Mouse (Mus musculus): Measurements from ENCODE around the gene Ankfy1. TPM values are rescaled to one million over a fixed set of nuclear protein-coding genes. Genes with fewer than 3 reads are reported as not detected.
"Not testable (repeated sequence)": the region's sequence is repeated elsewhere in the genome, so short reads cannot be mapped to it uniquely, and the experiment has no call there.

Gene Ankfy1
- polyA plus RNA-seq, 1 experiment from 2014 or later, result 29.2 TPM

- Histone ChIP-seq H3K4me3 (ENCODE audit: low read depth, low read length) (no peak overlapping the region), H3K27me3 (replicated peaks; ENCODE audit: control insufficient read depth, insufficient read depth, low read length) (no peaks in the 10 kb centered on the region), H3K4me2 (ENCODE audit: low read depth, low read length) (no peak overlapping the region), H3K9me3 (ENCODE audit: control insufficient read depth, low read length) (no peaks in the 10 kb centered on the region), H3K9ac (ENCODE audit: low read depth, low read length) (no peak overlapping the region), H3K36me3 (ENCODE audit: control insufficient read depth, insufficient read depth, low read length) (peaks cover 90% of the 10 kb centered on the region), H3K4me1 (ENCODE audit: control insufficient read depth, insufficient read depth, low read length) (no peaks in the 10 kb centered on the region), H3K27ac (replicated peaks; ENCODE audit: low read depth, low read length) (no peak overlapping the region)
- DNase-seq (ENCODE audit: low spot score) (no peak), ATAC-seq (ENCODE audit: low read depth) (no peak)
- 79% methylated on average over 1 of the region's 1 CpGs for WGBS
Observed at GRCm38 (mm10) chr11:72760781-72761180, 71.0 kb downstream of the Ankfy1 start.

DNA sequence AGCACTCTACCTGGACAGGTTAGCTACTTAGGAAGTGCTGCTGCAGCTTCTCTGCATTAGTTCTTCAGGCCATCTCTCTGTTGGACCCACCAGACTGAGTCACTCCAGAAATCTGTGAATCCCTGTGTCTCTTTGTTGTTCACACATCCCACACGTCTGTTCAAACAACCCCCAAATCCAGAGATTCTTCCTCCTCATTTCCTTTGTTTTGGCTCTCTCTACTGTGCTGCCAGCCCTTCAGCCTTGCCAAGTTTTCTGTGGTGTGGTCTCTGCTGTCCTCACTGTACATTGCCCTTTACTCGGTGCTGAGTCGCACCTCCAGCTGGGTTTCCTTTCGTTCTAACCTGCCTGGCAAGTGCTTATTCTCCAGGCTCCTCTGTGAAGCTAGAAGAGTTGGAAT lies 74.5 kb downstream of the Ankfy1 start:
- Histone ChIP-seq H3K9me3 (ENCODE audit: control insufficient read depth, low read length) (no peaks in the 10 kb centered on the region), H3K36me3 (ENCODE audit: control insufficient read depth, insufficient read depth, low read length) (peaks cover 77% of the 10 kb centered on the region), H3K27ac (replicated peaks; ENCODE audit: low read depth, low read length) (no peak overlapping the region), H3K9ac (ENCODE audit: low read depth, low read length) (no peak overlapping the region), H3K4me2 (ENCODE audit: low read depth, low read length) (no peak overlapping the region), H3K4me3 (ENCODE audit: low read depth, low read length) (no peak overlapping the region), H3K27me3 (replicated peaks; ENCODE audit: control insufficient read depth, insufficient read depth, low read length) (no peaks in the 10 kb centered on the region), H3K4me1 (ENCODE audit: control insufficient read depth, insufficient read depth, low read length) (no peaks in the 10 kb centered on the region)
- ATAC-seq (ENCODE audit: low read depth) (no peak), DNase-seq (ENCODE audit: low spot score) (no peak)
- WGBS, result 87% methylated on average over 4 of the region's 4 CpGs

DNA sequence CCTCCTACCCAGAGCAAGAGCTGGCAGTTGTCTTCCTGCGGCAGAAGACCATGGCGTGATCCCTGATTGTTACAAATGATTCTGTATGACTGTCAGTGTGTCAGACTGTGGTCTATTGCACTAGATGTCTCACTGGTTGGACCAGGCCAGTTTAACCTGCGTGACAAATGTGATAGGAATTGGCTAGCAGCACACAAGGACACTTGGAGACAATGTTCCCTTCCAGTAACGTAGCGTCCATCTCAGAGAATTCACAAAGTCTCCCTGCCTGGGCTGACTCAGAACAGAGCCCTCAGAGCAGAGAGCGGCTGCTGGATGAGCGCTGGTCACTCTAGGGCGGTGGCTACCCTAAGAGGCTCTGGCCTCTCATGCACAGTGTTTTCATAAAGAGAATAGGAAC lies 77.9 kb downstream of the Ankfy1 start:
- H3K9ac ChIP-seq (ENCODE audit: low read depth, low read length), result no peak overlapping the region
- H3K27me3 ChIP-seq (replicated peaks; ENCODE audit: control insufficient read depth, insufficient read depth, low read length), result no peaks in the 10 kb centered on the region
- H3K9me3 ChIP-seq (ENCODE audit: control insufficient read depth, low read length), result no peaks in the 10 kb centered on the region
- H3K4me2 ChIP-seq (ENCODE audit: low read depth, low read length), result no peak overlapping the region
- peaks cover 46% of the 10 kb centered on the region for H3K36me3 ChIP-seq (ENCODE audit: control insufficient read depth, insufficient read depth, low read length)
- ATAC-seq (ENCODE audit: low read depth) (no peak), DNase-seq (ENCODE audit: low spot score) (no peak)
- H3K4me3 ChIP-seq (ENCODE audit: low read depth, low read length), result no peak overlapping the region
- no peaks in the 10 kb centered on the region for H3K4me1 ChIP-seq (ENCODE audit: control insufficient read depth, insufficient read depth, low read length)
- WGBS, result 91% methylated on average over 8 of the region's 8 CpGs
- no peak overlapping the region for H3K27ac ChIP-seq (replicated peaks; ENCODE audit: low read depth, low read length)

GRCm38 (mm10) chr11:72769061-72769460 lies 79.3 kb downstream of the Ankfy1 start:
- ATAC-seq (ENCODE audit: low read depth) (no peak), DNase-seq (ENCODE audit: low spot score) (no peak)
- 91% methylated on average over 3 of the region's 3 CpGs for WGBS
- Histone ChIP-seq H3K36me3 (ENCODE audit: control insufficient read depth, insufficient read depth, low read length) (peaks cover 32% of the 10 kb centered on the region), H3K9me3 (ENCODE audit: control insufficient read depth, low read length) (no peaks in the 10 kb centered on the region), H3K4me1 (ENCODE audit: control insufficient read depth, insufficient read depth, low read length) (no peaks in the 10 kb centered on the region), H3K27ac (replicated peaks; ENCODE audit: low read depth, low read length) (no peak overlapping the region), H3K9ac (ENCODE audit: low read depth, low read length) (no peak overlapping the region), H3K27me3 (replicated peaks; ENCODE audit: control insufficient read depth, insufficient read depth, low read length) (no peaks in the 10 kb centered on the region), H3K4me3 (ENCODE audit: low read depth, low read length) (no peak overlapping the region), H3K4me2 (ENCODE audit: low read depth, low read length) (no peak overlapping the region)

- no peak for ATAC-seq (ENCODE audit: low read depth)
- H3K9ac ChIP-seq (ENCODE audit: low read depth, low read length), result no peak overlapping the region
- H3K9me3 ChIP-seq (ENCODE audit: control insufficient read depth, low read length), result no peaks in the 10 kb centered on the region
- no peaks in the 10 kb centered on the region for H3K4me1 ChIP-seq (ENCODE audit: control insufficient read depth, insufficient read depth, low read length)
- H3K36me3 ChIP-seq (ENCODE audit: control insufficient read depth, insufficient read depth, low read length), result peaks cover 25% of the 10 kb centered on the region
- H3K27me3 ChIP-seq (replicated peaks; ENCODE audit: control insufficient read depth, insufficient read depth, low read length), result no peaks in the 10 kb centered on the region
- WGBS, result 88% methylated on average over 3 of the region's 3 CpGs
- no peak overlapping the region for H3K4me2 ChIP-seq (ENCODE audit: low read depth, low read length)
- no peak overlapping the region for H3K4me3 ChIP-seq (ENCODE audit: low read depth, low read length)
- DNase-seq (ENCODE audit: low spot score), result no peak
- no peak overlapping the region for H3K27ac ChIP-seq (replicated peaks; ENCODE audit: low read depth, low read length)
Observed at GRCm38 (mm10) chr11:72770324-72770723, 80.5 kb downstream of the Ankfy1 start.

GRCm38 (mm10) chr11:72770816-72771215 lies 81.0 kb downstream of the Ankfy1 start:
- peaks cover 25% of the 10 kb centered on the region for H3K36me3 ChIP-seq (ENCODE audit: control insufficient read depth, insufficient read depth, low read length)
- ATAC-seq (ENCODE audit: low read depth), result no peak
- H3K9ac ChIP-seq (ENCODE audit: low read depth, low read length), result no peak overlapping the region
- WGBS, result 87% methylated on average over 5 of the region's 5 CpGs
- H3K4me2 ChIP-seq (ENCODE audit: low read depth, low read length), result no peak overlapping the region
- no peaks in the 10 kb centered on the region for H3K9me3 ChIP-seq (ENCODE audit: control insufficient read depth, low read length)
- H3K4me3 ChIP-seq (ENCODE audit: low read depth, low read length), result no peak overlapping the region
- H3K27ac ChIP-seq (replicated peaks; ENCODE audit: low read depth, low read length), result no peak overlapping the region
- no peaks in the 10 kb centered on the region for H3K27me3 ChIP-seq (replicated peaks; ENCODE audit: control insufficient read depth, insufficient read depth, low read length)
- DNase-seq (ENCODE audit: low spot score), result no peak
- H3K4me1 ChIP-seq (ENCODE audit: control insufficient read depth, insufficient read depth, low read length), result no peaks in the 10 kb centered on the region

DNA sequence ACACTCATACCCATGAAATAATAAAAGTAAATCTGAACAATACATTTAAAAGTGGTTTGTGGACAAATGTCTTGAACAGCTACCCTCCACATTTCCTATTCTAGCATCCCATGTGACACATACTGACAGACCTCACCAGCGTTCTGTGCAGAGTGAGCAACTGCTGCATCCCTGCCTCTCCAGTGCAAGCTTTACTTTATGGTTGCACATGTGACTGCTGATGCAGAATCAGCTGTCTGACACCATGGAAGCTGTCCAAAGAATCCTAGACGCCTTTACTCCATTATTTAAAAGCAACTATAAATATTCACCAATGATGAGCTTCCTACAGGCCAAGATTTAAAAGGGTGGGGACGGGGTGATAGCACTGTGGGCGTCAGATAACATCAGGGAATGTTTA lies 81.7 kb downstream of the Ankfy1 start:
- H3K27me3 ChIP-seq (replicated peaks; ENCODE audit: control insufficient read depth, insufficient read depth, low read length), result no peaks in the 10 kb centered on the region
- no peak overlapping the region for H3K4me2 ChIP-seq (ENCODE audit: low read depth, low read length)
- peaks cover 25% of the 10 kb centered on the region for H3K36me3 ChIP-seq (ENCODE audit: control insufficient read depth, insufficient read depth, low read length)
- no peaks in the 10 kb centered on the region for H3K4me1 ChIP-seq (ENCODE audit: control insufficient read depth, insufficient read depth, low read length)
- no peak overlapping the region for H3K9ac ChIP-seq (ENCODE audit: low read depth, low read length)
- 68% methylated on average over 4 of the region's 4 CpGs for WGBS
- H3K9me3 ChIP-seq (ENCODE audit: control insufficient read depth, low read length), result no peaks in the 10 kb centered on the region
- no peak overlapping the region for H3K4me3 ChIP-seq (ENCODE audit: low read depth, low read length)
- ATAC-seq (ENCODE audit: low read depth), result no peak
- no peak overlapping the region for H3K27ac ChIP-seq (replicated peaks; ENCODE audit: low read depth, low read length)
- peak; percentile 12 for DNase-seq (ENCODE audit: low spot score)

DNA sequence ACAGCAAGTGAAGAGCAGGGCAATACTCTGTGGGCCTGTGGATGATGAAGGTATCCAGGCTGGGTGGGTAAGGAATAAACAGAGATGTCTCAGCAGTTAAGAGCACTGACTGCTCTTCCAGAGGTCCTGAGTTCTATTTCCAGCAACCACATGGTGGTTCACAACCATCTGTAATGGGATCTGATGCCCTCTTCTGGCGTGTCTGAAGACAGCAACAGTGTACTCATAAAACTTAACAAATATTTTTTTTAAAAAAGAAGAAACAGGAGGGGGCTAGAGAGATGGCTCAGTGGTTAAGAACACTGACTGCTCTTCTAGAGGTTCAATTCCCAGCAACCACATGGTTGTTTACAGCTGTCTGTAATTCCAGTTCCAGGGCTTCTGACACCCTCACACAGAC lies 82.8 kb downstream of the Ankfy1 start:
- not testable (repeated sequence) for H3K9me3 ChIP-seq (ENCODE audit: control insufficient read depth, low read length); H3K4me3 ChIP-seq (ENCODE audit: low read depth, low read length); ATAC-seq (ENCODE audit: low read depth); H3K4me2 ChIP-seq (ENCODE audit: low read depth, low read length); H3K9ac ChIP-seq (ENCODE audit: low read depth, low read length); H3K4me1 ChIP-seq (ENCODE audit: control insufficient read depth, insufficient read depth, low read length); H3K27me3 ChIP-seq (replicated peaks; ENCODE audit: control insufficient read depth, insufficient read depth, low read length); H3K27ac ChIP-seq (replicated peaks; ENCODE audit: low read depth, low read length); DNase-seq (ENCODE audit: low spot score)
- WGBS, result 47% methylated on average over 1 of the region's 1 CpGs
- H3K36me3 ChIP-seq (ENCODE audit: control insufficient read depth, insufficient read depth, low read length), result peaks cover 18% of the 10 kb centered on the region

GRCm38 (mm10) chr11:72778957-72779356 lies 89.2 kb downstream of the Ankfy1 start:
- Histone ChIP-seq H3K36me3 (ENCODE audit: control insufficient read depth, insufficient read depth, low read length) (no peaks in the 10 kb centered on the region), H3K4me2 (ENCODE audit: low read depth, low read length) (no peak overlapping the region), H3K27me3 (replicated peaks; ENCODE audit: control insufficient read depth, insufficient read depth, low read length) (no peaks in the 10 kb centered on the region), H3K4me1 (ENCODE audit: control insufficient read depth, insufficient read depth, low read length) (no peaks in the 10 kb centered on the region), H3K27ac (replicated peaks; ENCODE audit: low read depth, low read length) (no peak overlapping the region), H3K4me3 (ENCODE audit: low read depth, low read length) (no peak overlapping the region), H3K9me3 (ENCODE audit: control insufficient read depth, low read length) (no peaks in the 10 kb centered on the region), H3K9ac (ENCODE audit: low read depth, low read length) (no peak overlapping the region)
- DNase-seq (ENCODE audit: low spot score), result no peak
- ATAC-seq (ENCODE audit: low read depth), result no peak
